Mouse (Mus musculus): ENCODE measurements around the gene Fam124a. TPM values are rescaled to one million over a fixed set of nuclear protein-coding genes. Genes with fewer than 3 reads are reported as not detected.

Fam124a gene
- polyA plus RNA-seq, 1 experiment from 2014 or later, result 1.2 TPM

DNA sequence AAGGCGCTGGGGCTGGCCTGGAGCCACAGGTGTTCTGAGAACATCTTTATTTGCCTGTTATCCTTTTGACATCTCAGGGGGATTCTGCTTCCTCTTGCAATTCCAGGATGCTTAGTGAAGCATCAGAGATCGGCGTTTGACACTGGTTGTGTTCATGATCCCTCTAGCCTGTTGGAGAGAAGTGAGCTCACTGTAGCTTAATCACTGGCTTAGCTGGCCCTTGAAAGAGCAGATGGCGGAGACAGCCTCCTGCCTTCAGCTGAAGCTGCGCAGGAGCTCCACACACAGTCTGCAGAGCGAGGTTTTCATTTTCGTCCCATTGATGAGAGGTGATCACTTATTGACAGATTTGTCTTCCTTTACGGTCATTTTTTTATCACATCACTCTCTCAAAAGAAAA is 20.3 kb downstream of the Fam124a start:
- peaks cover 28% of the 10 kb centered on the region; the same call in 1 of the 2 replicates for H3K27me3 ChIP-seq
- peaks cover 5% of the 10 kb centered on the region; the same call in 1 of the 2 replicates for H3K4me1 ChIP-seq (replicated peaks)
- H3K4me3 ChIP-seq (replicated peaks), result no peak overlapping the region
- ATAC-seq (ENCODE audit: insufficient number of reproducible peaks, insufficient read depth, low FRiP score, low TSS enrichment, low read depth), result no peak
- no peaks in the 10 kb centered on the region for H3K36me3 ChIP-seq
- H3K27ac ChIP-seq, result no peak overlapping the region
- 69% methylated on average over 8 of the region's 8 CpGs for WGBS
- H3K9ac ChIP-seq (replicated peaks), result no peak overlapping the region
- H3K9me3 ChIP-seq, result no peaks in the 10 kb centered on the region
- no peak overlapping the region for H3K4me2 ChIP-seq

GRCm38 (mm10) chr14:62580945-62581344 is 25.4 kb downstream of the Fam124a start:
- peaks cover 17% of the 10 kb centered on the region; the same call in 1 of the 2 replicates for H3K27me3 ChIP-seq
- no peaks in the 10 kb centered on the region for H3K36me3 ChIP-seq
- 79% methylated on average over 3 of the region's 3 CpGs for WGBS
- peaks cover 25% of the 10 kb centered on the region for H3K4me1 ChIP-seq (replicated peaks)
- H3K4me3 ChIP-seq (replicated peaks), result no peak overlapping the region
- H3K27ac ChIP-seq, result no peak overlapping the region
- H3K9ac ChIP-seq (replicated peaks), result no peak overlapping the region
- ATAC-seq (ENCODE audit: insufficient number of reproducible peaks, insufficient read depth, low FRiP score, low TSS enrichment, low read depth), result no peak
- H3K4me2 ChIP-seq, result no peak overlapping the region
- no peaks in the 10 kb centered on the region for H3K9me3 ChIP-seq

DNA sequence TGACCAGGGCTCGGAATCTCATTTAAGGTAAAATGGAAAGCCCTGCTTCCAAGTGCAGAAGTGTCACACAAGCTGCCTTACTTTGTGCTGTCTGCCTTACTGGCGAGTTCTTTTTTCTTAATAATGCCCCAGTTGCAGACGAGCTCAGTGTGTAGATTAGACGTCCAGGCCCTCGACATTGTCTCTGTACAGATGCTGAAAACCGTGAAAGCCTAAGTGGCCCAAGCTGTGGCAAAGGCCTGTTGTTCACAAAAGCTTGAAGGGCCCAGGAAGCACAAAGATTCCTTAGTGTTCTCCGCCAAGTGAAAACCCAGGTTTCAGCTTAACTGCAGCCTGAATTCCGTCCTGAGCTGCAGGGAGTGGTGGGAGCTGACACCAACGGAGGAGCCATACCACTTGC is 26.2 kb downstream of the Fam124a start:
- WGBS, result 73% methylated on average over 9 of the region's 9 CpGs
- Histone ChIP-seq H3K27me3 (peaks cover 22% of the 10 kb centered on the region), H3K36me3 (no peaks in the 10 kb centered on the region), H3K27ac (no peak overlapping the region), H3K4me1 (replicated peaks) (peaks cover 25% of the 10 kb centered on the region), H3K4me3 (replicated peaks) (no peak overlapping the region), H3K9me3 (no peaks in the 10 kb centered on the region), H3K4me2 (no peak overlapping the region), H3K9ac (replicated peaks) (no peak overlapping the region)
- no peak for ATAC-seq (ENCODE audit: insufficient number of reproducible peaks, insufficient read depth, low FRiP score, low TSS enrichment, low read depth)

DNA sequence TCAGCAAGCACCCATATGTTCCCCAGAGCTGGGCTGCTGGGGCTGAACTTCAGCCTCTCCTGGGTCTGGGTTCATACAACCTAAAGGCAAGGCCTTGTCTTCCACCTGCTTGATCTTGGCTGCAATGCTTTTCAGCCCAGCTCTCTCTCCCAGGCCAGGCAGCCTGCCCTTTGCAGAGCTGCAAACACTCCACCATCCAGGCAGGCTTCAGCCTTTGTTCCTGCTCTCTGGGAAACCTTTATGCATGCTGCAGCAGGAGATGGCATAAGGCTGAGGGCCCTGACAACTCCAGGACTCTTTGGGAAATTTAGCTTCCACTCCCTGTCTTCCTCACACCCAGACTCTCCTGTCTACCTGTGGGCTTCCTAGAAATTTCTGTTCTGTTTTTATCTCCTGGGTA is 29.1 kb downstream of the Fam124a start:
- Histone ChIP-seq H3K36me3 (no peaks in the 10 kb centered on the region), H3K27ac (no peak overlapping the region), H3K4me2 (no peak overlapping the region), H3K4me1 (replicated peaks) (peaks cover 25% of the 10 kb centered on the region), H3K9ac (replicated peaks) (no peak overlapping the region), H3K4me3 (replicated peaks) (no peak overlapping the region), H3K9me3 (no peaks in the 10 kb centered on the region), H3K27me3 (peaks cover 22% of the 10 kb centered on the region)
- no peak for ATAC-seq (ENCODE audit: insufficient number of reproducible peaks, insufficient read depth, low FRiP score, low TSS enrichment, low read depth)

GRCm38 (mm10) chr14:62585338-62585737 is 29.8 kb downstream of the Fam124a start:
- no peaks in the 10 kb centered on the region for H3K36me3 ChIP-seq
- no peaks in the 10 kb centered on the region for H3K9me3 ChIP-seq
- H3K9ac ChIP-seq (replicated peaks), result no peak overlapping the region
- no peak for ATAC-seq (ENCODE audit: insufficient number of reproducible peaks, insufficient read depth, low FRiP score, low TSS enrichment, low read depth)
- peaks cover 25% of the 10 kb centered on the region for H3K4me1 ChIP-seq (replicated peaks)
- no peak overlapping the region for H3K27ac ChIP-seq
- H3K27me3 ChIP-seq, result peaks cover 16% of the 10 kb centered on the region
- no peak overlapping the region for H3K4me3 ChIP-seq (replicated peaks)
- WGBS, result 22% methylated on average over 3 of the region's 3 CpGs
- no peak overlapping the region for H3K4me2 ChIP-seq

GRCm38 (mm10) chr14:62600109-62600522 is 44.6 kb downstream of the Fam124a start:
- Histone ChIP-seq H3K9me3 (no peaks in the 10 kb centered on the region), H3K4me3 (replicated peaks) (no peak overlapping the region), H3K9ac (replicated peaks) (no peak overlapping the region), H3K27me3 (no peaks in the 10 kb centered on the region), H3K4me2 (no peak overlapping the region), H3K27ac (no peak overlapping the region), H3K36me3 (no peaks in the 10 kb centered on the region), H3K4me1 (replicated peaks) (no peaks in the 10 kb centered on the region; the same call in 1 of the 2 replicates)
- no peak for ATAC-seq (ENCODE audit: insufficient number of reproducible peaks, insufficient read depth, low FRiP score, low TSS enrichment, low read depth)
- 41% methylated on average over 6 of the region's 6 CpGs for WGBS

GRCm38 (mm10) chr14:62602271-62602670 is 46.7 kb downstream of the Fam124a start:
- Histone ChIP-seq H3K27ac (no peak overlapping the region), H3K4me2 (no peak overlapping the region), H3K27me3 (no peaks in the 10 kb centered on the region), H3K9ac (replicated peaks) (no peak overlapping the region), H3K9me3 (no peaks in the 10 kb centered on the region), H3K36me3 (no peaks in the 10 kb centered on the region), H3K4me1 (replicated peaks) (no peaks in the 10 kb centered on the region; the same call in 1 of the 2 replicates), H3K4me3 (replicated peaks) (no peak overlapping the region)
- WGBS, result 55% methylated on average over 1 of the region's 1 CpGs
- no peak for ATAC-seq (ENCODE audit: insufficient number of reproducible peaks, insufficient read depth, low FRiP score, low TSS enrichment, low read depth)

DNA sequence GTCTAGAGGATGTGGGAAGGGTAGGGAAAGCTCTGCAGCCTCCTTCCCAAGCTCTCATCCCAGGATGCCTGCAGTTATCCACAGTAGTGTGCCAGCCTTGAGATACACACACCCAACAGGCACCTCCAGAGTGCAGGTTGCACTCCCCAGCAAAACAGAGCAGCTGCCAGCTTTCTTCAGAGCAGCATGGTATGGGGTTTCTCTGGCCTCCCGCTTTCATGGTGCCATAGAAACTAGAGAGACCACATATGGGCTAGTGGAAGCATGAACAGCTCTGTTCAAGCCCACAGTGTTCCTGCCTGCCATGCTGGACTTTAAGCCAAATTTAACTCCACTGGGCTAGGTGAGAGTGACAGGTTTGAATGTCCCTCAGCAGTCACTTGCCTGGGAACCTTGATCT is 47.3 kb downstream of the Fam124a start:
- 84% methylated on average over 1 of the region's 1 CpGs for WGBS
- no peaks in the 10 kb centered on the region for H3K9me3 ChIP-seq
- ATAC-seq (ENCODE audit: insufficient number of reproducible peaks, insufficient read depth, low FRiP score, low TSS enrichment, low read depth), result no peak
- H3K4me3 ChIP-seq (replicated peaks), result no peak overlapping the region
- no peak overlapping the region for H3K9ac ChIP-seq (replicated peaks)
- no peaks in the 10 kb centered on the region; the same call in 1 of the 2 replicates for H3K4me1 ChIP-seq (replicated peaks)
- H3K27me3 ChIP-seq, result no peaks in the 10 kb centered on the region
- no peak overlapping the region for H3K27ac ChIP-seq
- H3K36me3 ChIP-seq, result no peaks in the 10 kb centered on the region
- no peak overlapping the region for H3K4me2 ChIP-seq

GRCm38 (mm10) chr14:62607791-62608196 is 52.3 kb downstream of the Fam124a start:
- H3K27ac ChIP-seq, result no peak overlapping the region
- no peaks in the 10 kb centered on the region for H3K27me3 ChIP-seq
- no peaks in the 10 kb centered on the region for H3K9me3 ChIP-seq
- no peak overlapping the region for H3K4me2 ChIP-seq
- ATAC-seq (ENCODE audit: insufficient number of reproducible peaks, insufficient read depth, low FRiP score, low TSS enrichment, low read depth), result no peak
- 75% methylated on average over 8 of the region's 8 CpGs for WGBS
- H3K36me3 ChIP-seq, result no peaks in the 10 kb centered on the region
- no peak overlapping the region for H3K9ac ChIP-seq (replicated peaks)
- H3K4me1 ChIP-seq (replicated peaks), result no peaks in the 10 kb centered on the region
- no peak overlapping the region for H3K4me3 ChIP-seq (replicated peaks)

GRCm38 (mm10) chr14:62609904-62610303 is 54.4 kb downstream of the Fam124a start:
- Histone ChIP-seq H3K9me3 (no peaks in the 10 kb centered on the region), H3K27me3 (no peaks in the 10 kb centered on the region), H3K4me1 (replicated peaks) (no peaks in the 10 kb centered on the region), H3K36me3 (no peaks in the 10 kb centered on the region), H3K27ac (no peak overlapping the region), H3K9ac (replicated peaks) (no peak overlapping the region), H3K4me2 (no peak overlapping the region), H3K4me3 (replicated peaks) (no peak overlapping the region)
- ATAC-seq (ENCODE audit: insufficient number of reproducible peaks, insufficient read depth, low FRiP score, low TSS enrichment, low read depth), result no peak
- WGBS, result 81% methylated on average over 3 of the region's 3 CpGs

DNA sequence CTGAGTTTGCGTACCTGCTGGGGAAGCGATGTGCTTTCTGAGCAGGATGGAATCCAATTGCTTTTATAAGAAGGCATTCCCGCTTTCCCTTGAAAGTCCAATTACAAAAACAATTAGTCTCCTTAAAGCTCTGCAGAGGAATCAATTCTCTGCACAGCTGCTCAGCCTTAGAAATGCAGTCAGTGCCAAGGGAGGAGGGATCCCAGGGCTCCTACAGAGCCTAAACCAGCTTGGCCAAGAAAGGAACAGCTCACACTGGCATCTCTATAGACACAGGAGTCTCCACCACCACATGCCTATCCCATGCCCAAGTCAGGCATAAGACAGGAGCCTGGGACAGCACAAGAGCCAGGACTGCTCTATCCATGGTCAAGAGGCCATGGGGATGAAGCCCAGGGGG is 66.9 kb downstream of the Fam124a start:
- no peaks in the 10 kb centered on the region; the same call in 1 of the 2 replicates for H3K9me3 ChIP-seq
- H3K9ac ChIP-seq (replicated peaks), result no peak overlapping the region
- H3K4me2 ChIP-seq, result no peak overlapping the region
- no peaks in the 10 kb centered on the region for H3K27me3 ChIP-seq
- 87% methylated on average over 3 of the region's 3 CpGs for WGBS
- H3K4me3 ChIP-seq (replicated peaks), result no peak overlapping the region
- H3K4me1 ChIP-seq (replicated peaks), result no peaks in the 10 kb centered on the region
- ATAC-seq (ENCODE audit: insufficient number of reproducible peaks, insufficient read depth, low FRiP score, low TSS enrichment, low read depth), result no peak
- H3K36me3 ChIP-seq, result no peaks in the 10 kb centered on the region
- no peak overlapping the region for H3K27ac ChIP-seq

GRCm38 (mm10) chr14:62627951-62628350 is 72.4 kb downstream of the Fam124a start:
- Histone ChIP-seq H3K4me1 (replicated peaks) (no peaks in the 10 kb centered on the region), H3K27me3 (no peaks in the 10 kb centered on the region), H3K4me2 (no peak overlapping the region), H3K4me3 (replicated peaks) (no peak overlapping the region), H3K9me3 (peaks cover 3% of the 10 kb centered on the region; the same call in 1 of the 2 replicates), H3K36me3 (no peaks in the 10 kb centered on the region), H3K27ac (no peak overlapping the region), H3K9ac (replicated peaks) (no peak overlapping the region)
- ATAC-seq (ENCODE audit: insufficient number of reproducible peaks, insufficient read depth, low FRiP score, low TSS enrichment, low read depth), result no peak
- WGBS, result 90% methylated on average over 5 of the region's 5 CpGs
